Mouse (Mus musculus) CH12.LX (cell line): ENCODE data around the gene Spata18. TPM values are rescaled to one million over a fixed set of nuclear protein-coding genes. Genes with fewer than 3 reads are reported as not detected.

Experiments
- DNase-seq: peaks from one replicate; pipeline ENCODE4 v3.0.0-alpha.2; 2013; ENCODE audit errors: extremely low read depth
- H3K27ac ChIP-seq: 2 replicates; pipeline ENCODE4 v1.5.1; 2012; ENCODE audit warnings: low read depth, mild to moderate bottlenecking, control low read depth, moderate library complexity; ENCODE audit not compliant: insufficient read depth
- H3K27me3 ChIP-seq: replicated peaks from 2 replicates; pipeline ENCODE3; 2012; ENCODE audit warnings: inconsistent platforms
- H3K36me3 ChIP-seq, 2 experiments: replicated peaks in 1 of 2; 2 replicates each; pipeline versions ENCODE3 to v1.6.1; 2012; ENCODE audit warnings: inconsistent platforms in 1 of 2, low read length in 1 of 2, mild to moderate bottlenecking in 1 of 2, mixed read lengths in 1 of 2, moderate library complexity in 1 of 2; ENCODE audit not compliant: control insufficient read depth in 1 of 2, insufficient read depth in 1 of 2
- H3K4me1 ChIP-seq, 2 experiments: 2 replicates each; pipeline ENCODE4 v1.6.1; 2012; ENCODE audit warnings: inconsistent platforms in 1 of 2, moderate library complexity in 1 of 2; ENCODE audit not compliant: insufficient read depth in 2 of 2, control insufficient read depth in 1 of 2
- H3K4me2 ChIP-seq: 2 replicates; pipeline ENCODE4 v1.6.1; 2012; ENCODE audit warnings: low read depth, mild to moderate bottlenecking, control low read depth; ENCODE audit not compliant: poor library complexity, insufficient read depth, severe bottlenecking
- H3K4me3 ChIP-seq, 3 experiments: fragments of 150-350 bp in 1 of 3; sonication (generic) in 1 of 3; replicated peaks in 1 of 3; 2 replicates each; pipeline versions ENCODE3 to v1.5.1; 2011 to 2012; ENCODE audit warnings: low read depth in 2 of 3, low read length in 2 of 3, mild to moderate bottlenecking in 2 of 3, moderate library complexity in 2 of 3, control low read depth in 1 of 3, improper control_type of control experiment in 1 of 3, inconsistent platforms in 1 of 3, mixed read lengths in 1 of 3; ENCODE audit not compliant: poor library complexity in 1 of 3
- H3K79me2 ChIP-seq: replicated peaks from 2 replicates; pipeline ENCODE4 v1.6.1; 2012; ENCODE audit warnings: mild to moderate bottlenecking, moderate library complexity; ENCODE audit not compliant: control insufficient read depth, poor library complexity, insufficient read depth, severe bottlenecking; ENCODE audit errors: extremely low read depth
- H3K9ac ChIP-seq: 2 replicates; pipeline ENCODE4 v1.6.1; 2012; ENCODE audit warnings: low read depth, mild to moderate bottlenecking, control low read depth, moderate library complexity; ENCODE audit not compliant: insufficient read depth
- H3K9me3 ChIP-seq: replicated peaks from 2 replicates; pipeline ENCODE3; 2012; ENCODE audit warnings: low read length, inconsistent platforms, mixed read lengths
- ELF1 ChIP-seq: IDR thresholded peaks from 2 replicates; pipeline ENCODE4 v1.6.1; 2014; ENCODE audit warnings: low read depth, mild to moderate bottlenecking, inconsistent platforms, low read length, improper control_type of control experiment
- EP300 ChIP-seq: IDR thresholded peaks from 2 replicates; pipeline ENCODE4 v1.6.1; 2011; ENCODE audit warnings: low read length, improper control_type of control experiment
- IRF4 ChIP-seq: IDR thresholded peaks from 2 replicates; pipeline ENCODE4 v1.6.1; 2014; ENCODE audit warnings: low read depth, mild to moderate bottlenecking, inconsistent platforms, low read length, improper control_type of control experiment
- KAT2A ChIP-seq: IDR thresholded peaks from 2 replicates; pipeline ENCODE4 v1.6.1; 2012; ENCODE audit warnings: low read length, improper control_type of control experiment, inconsistent platforms; ENCODE audit not compliant: insufficient replicate concordance
- MEF2A ChIP-seq: IDR thresholded peaks from 2 replicates; pipeline ENCODE4 v1.6.1; 2014; ENCODE audit warnings: low read depth, mild to moderate bottlenecking, inconsistent platforms, low read length, improper control_type of control experiment, borderline replicate concordance
- POLR2A ChIP-seq: IDR thresholded peaks from 2 replicates; pipeline ENCODE4 v1.6.1; 2011; ENCODE audit warnings: low read depth, mild to moderate bottlenecking, improper control_type of control experiment, low read length
- RAD21 ChIP-seq: IDR thresholded peaks from 2 replicates; pipeline ENCODE4 v1.6.1; 2011; ENCODE audit warnings: low read depth, mild to moderate bottlenecking, low read length, improper control_type of control experiment, moderate library complexity
- RCOR1 ChIP-seq: conservative IDR thresholded peaks from 2 replicates; pipeline ENCODE4 v1.6.1; 2012; ENCODE audit warnings: low read depth, mild to moderate bottlenecking, inconsistent platforms, low read length, improper control_type of control experiment
- SIN3A ChIP-seq: IDR thresholded peaks from 2 replicates; pipeline ENCODE4 v1.6.1; 2012; ENCODE audit warnings: low read length, improper control_type of control experiment, inconsistent platforms
- USF2 ChIP-seq: conservative IDR thresholded peaks from 2 replicates; pipeline ENCODE4 v1.6.1; 2011; ENCODE audit warnings: low read depth, low read length, improper control_type of control experiment
- ZC3H11A ChIP-seq: IDR thresholded peaks from 2 replicates; pipeline ENCODE4 v1.6.1; 2012; ENCODE audit warnings: low read depth, mild to moderate bottlenecking, inconsistent platforms, low read length, improper control_type of control experiment
- ZNF384 ChIP-seq: IDR thresholded peaks from 2 replicates; pipeline ENCODE4 v1.6.1; 2012; ENCODE audit warnings: low read depth, low read length, improper control_type of control experiment, inconsistent platforms
- dilution Hi-C: fragments of 300-500 bp; cut with MboI; formaldehyde crosslinking; loops from 2 replicates; pipeline ENCODE4 v1.14.3; 2020; ENCODE audit warnings: low sequenced_read_pairs; ENCODE audit not compliant: extremely low pct_unique_long_range_greater_than_20kb, extremely low pct_ligation_motif_present
- in situ Hi-C: fragments of 300-500 bp; cut with MboI; formaldehyde crosslinking; loops from 3 replicates; pipeline ENCODE4 v1.14.3; 2019; ENCODE audit warnings: low sequenced_read_pairs, low pct_ligation_motif_present, low pct_unique_long_range_greater_than_20kb, mixed read lengths
- polyA plus RNA-seq: library from polyadenylated mRNA; unstranded; fragments of >175 nt; gene quantifications from 2 replicates; pipeline ENCODE4 v1.2.1, GENCODE M21; 2012; ENCODE audit warnings: low read depth; ENCODE audit not compliant: insufficient read length
- total RNA-seq, 2 experiments: library from RNA; depleted of rRNA; stranded (reverse); fragments of 300-350 nt in 1 of 2; fragments of >200 nt in 1 of 2; gene quantifications; 2 replicates each; pipeline ENCODE4 v1.2.3; 2012 to 2014

Gene Spata18
- total and polyA plus RNA-seq, 3 experiments, result not detected

DNA sequence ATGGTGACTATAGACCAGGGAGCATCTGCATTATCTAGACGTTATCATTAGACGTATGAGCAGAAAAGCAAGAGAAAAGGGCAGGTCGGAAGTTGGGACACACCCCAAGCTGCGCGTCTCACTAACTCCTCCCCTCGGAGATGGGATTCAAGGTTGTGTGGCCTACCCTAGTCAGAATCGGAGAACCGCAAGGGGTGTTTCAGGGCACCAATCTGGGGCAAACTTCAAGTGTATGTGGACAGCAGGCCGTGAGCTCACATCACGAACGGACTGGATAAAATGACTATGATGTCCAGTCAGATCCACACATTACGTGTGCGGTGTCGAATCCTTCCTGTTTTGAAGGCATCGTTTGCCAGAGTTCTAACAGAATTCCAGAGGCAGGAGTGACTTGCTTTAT is 23.2 kb upstream of the Spata18 start:
- Histone ChIP-seq H3K9ac (no peak overlapping the region), H3K4me1 (no peaks in the 10 kb centered on the region; a peak in 1 of 4 replicates), H3K36me3 (no peaks in the 10 kb centered on the region), H3K27ac (no peak overlapping the region), H3K27me3 (no peaks in the 10 kb centered on the region), H3K4me3 (no peak overlapping the region), H3K79me2 (no peaks in the 10 kb centered on the region), H3K9me3 (no peaks in the 10 kb centered on the region), H3K4me2 (no peak overlapping the region)
- DNase-seq, result no peak
- in situ Hi-C loops, result no loop called here
- TF ChIP-seq RAD21, result no peak
- no peak for TF ChIP-seq SIN3A
- TF ChIP-seq RCOR1, result no peak
- TF ChIP-seq EP300, result no peak
- no peak for TF ChIP-seq ZC3H11A
- TF ChIP-seq USF2, result no peak
- TF ChIP-seq MEF2A, result no peak
- TF ChIP-seq KAT2A, result no peak
- no peak for TF ChIP-seq IRF4
- dilution Hi-C loops, result no loop called here

DNA sequence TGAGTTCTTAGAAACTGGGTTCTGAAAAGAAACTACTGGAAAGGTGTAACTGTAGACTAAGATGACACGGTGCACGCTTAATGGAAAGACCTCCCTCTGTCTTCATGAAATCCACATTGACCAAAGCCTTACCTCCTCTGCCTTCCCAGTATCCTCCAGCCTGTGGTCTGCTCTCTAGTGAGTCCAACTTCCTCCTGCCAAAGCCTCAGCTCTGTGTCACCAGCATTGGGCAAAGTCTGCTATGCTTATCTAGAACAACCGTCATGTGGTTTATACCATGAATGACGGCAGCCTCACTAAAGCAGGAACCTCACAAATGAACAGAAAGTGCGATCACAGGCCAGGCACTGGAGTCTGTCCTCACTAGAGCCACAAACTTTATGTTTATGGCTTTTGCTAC is 21.0 kb upstream of the Spata18 start:
- H3K36me3 ChIP-seq, result peaks cover 0 to 13% of the 10 kb centered on the region in 2 experiments
- no peaks in the 10 kb centered on the region for H3K79me2 ChIP-seq
- no peaks in the 10 kb centered on the region for H3K27me3 ChIP-seq
- no peak overlapping the region for H3K4me3 ChIP-seq
- H3K27ac ChIP-seq, result no peak overlapping the region
- in situ Hi-C loops, result no loop called here
- DNase-seq, result no peak
- H3K9me3 ChIP-seq, result peaks cover 6% of the 10 kb centered on the region
- dilution Hi-C loops, result no loop called here
- no peak overlapping the region for H3K4me2 ChIP-seq
- H3K9ac ChIP-seq, result no peak overlapping the region
- H3K4me1 ChIP-seq, result no peaks in the 10 kb centered on the region; a peak in 1 of 4 replicates
- no peak for TF ChIP-seq MEF2A
- no peak for TF ChIP-seq KAT2A
- no peak for TF ChIP-seq ZC3H11A
- TF ChIP-seq USF2, result no peak
- no peak for TF ChIP-seq POLR2A
- TF ChIP-seq ZNF384, result no peak
- TF ChIP-seq ELF1, result no peak

DNA sequence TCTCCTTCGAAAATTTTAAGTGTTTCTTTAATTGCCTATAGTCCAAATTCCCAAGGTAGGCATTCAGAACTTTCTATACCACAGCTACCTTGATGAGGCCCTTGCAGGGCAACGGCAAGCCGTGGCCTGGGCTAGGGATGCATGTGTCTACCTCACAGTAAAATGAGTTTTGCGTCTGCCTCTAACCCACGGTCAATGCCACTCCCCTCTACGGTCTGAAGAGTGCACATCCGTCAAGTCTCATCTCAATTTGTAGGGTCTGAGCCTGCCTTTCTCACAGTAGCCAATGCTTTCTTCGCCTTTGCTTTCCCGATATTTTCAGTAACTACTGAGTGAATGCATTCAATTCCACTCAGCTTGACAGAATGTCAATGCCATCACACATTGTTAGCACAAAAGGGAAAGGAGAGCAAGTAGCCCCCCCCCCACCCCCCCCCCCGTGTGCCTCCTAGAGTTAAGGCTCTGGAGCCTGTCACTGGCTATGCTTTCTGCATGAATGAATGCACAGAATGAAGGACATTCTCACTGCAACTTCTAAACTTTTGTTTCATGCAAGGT is 20.1 kb upstream of the Spata18 start:
- Histone ChIP-seq H3K27ac (no peak overlapping the region), H3K4me3 (no peak overlapping the region), H3K4me2 (no peak overlapping the region), H3K79me2 (no peaks in the 10 kb centered on the region), H3K9me3 (peaks cover 6% of the 10 kb centered on the region), H3K9ac (no peak overlapping the region), H3K4me1 (no peaks in the 10 kb centered on the region; a peak in 1 of 4 replicates), H3K36me3 (peaks cover 4 to 21% of the 10 kb centered on the region in 2 experiments), H3K27me3 (no peaks in the 10 kb centered on the region)
- DNase-seq, result no peak
- dilution Hi-C loops, result no loop called here
- TF ChIP-seq USF2, result no peak
- in situ Hi-C loops, result no loop called here
